Mouse (Mus musculus): ENCODE results near the gene Phyh. TPM values are rescaled to one million over a fixed set of nuclear protein-coding genes. Genes with fewer than 3 reads are reported as not detected.

Phyh gene
- 100 to 1,000 TPM in 3 of 4 experiments, 10 to 100 TPM in 1; 98.6 to 130 (median 108) TPM for total RNA-seq (2022)

- DNase-seq (ENCODE audit: low spot score in 2 of 2), result peak; percentile 69 to 82
Measured at GRCm38 (mm10) chr2:4918860-4919739, at the start of gene Phyh. Phyh (plus strand) TSS chr2:4919019.

- DNase-seq (ENCODE audit: low spot score in 2 of 2), result no peak
Measured at GRCm38 (mm10) chr2:4872740-4873139, 46.1 kb upstream of the Phyh start.

- DNase-seq (ENCODE audit: low spot score in 2 of 2), result no peak
Measured at GRCm38 (mm10) chr2:4873331-4873730, 45.5 kb upstream of the Phyh start.

GRCm38 (mm10) chr2:4875090-4875489 lies 43.7 kb upstream of the Phyh start:
- DNase-seq (ENCODE audit: low spot score in 2 of 2), result no peak

GRCm38 (mm10) chr2:4876131-4876530 lies 42.7 kb upstream of the Phyh start:
- DNase-seq (ENCODE audit: low spot score in 2 of 2), result no peak

- DNase-seq (ENCODE audit: low spot score in 2 of 2), result peak; percentile 26 to 30
Measured at GRCm38 (mm10) chr2:4880737-4881349, 38.0 kb upstream of the Phyh start.

GRCm38 (mm10) chr2:4881350-4882248 lies 37.2 kb upstream of the Phyh start, which contains the start of gene Sephs1:
Sephs1 (plus strand) TSS chr2:4881564.
- DNase-seq (ENCODE audit: low spot score in 2 of 2), result peak; percentile 68 to 79

GRCm38 (mm10) chr2:4882249-4882791 lies 36.5 kb upstream of the Phyh start:
- DNase-seq (ENCODE audit: low spot score in 2 of 2), result peak; percentile 58 to 61

- no peak for DNase-seq (ENCODE audit: low spot score in 2 of 2)
Measured at GRCm38 (mm10) chr2:4883009-4883704, 35.7 kb upstream of the Phyh start.

- no peak for DNase-seq (ENCODE audit: low spot score in 2 of 2)
Measured at GRCm38 (mm10) chr2:4886896-4887295, 31.9 kb upstream of the Phyh start.

GRCm38 (mm10) chr2:4895598-4895997 lies 23.2 kb upstream of the Phyh start:
- no peak for DNase-seq (ENCODE audit: low spot score in 2 of 2)

GRCm38 (mm10) chr2:4896970-4897369 lies 21.8 kb upstream of the Phyh start:
- no peak for DNase-seq (ENCODE audit: low spot score in 2 of 2)

GRCm38 (mm10) chr2:4900624-4901023 lies 18.2 kb upstream of the Phyh start:
- DNase-seq (ENCODE audit: low spot score in 2 of 2), result no peak

GRCm38 (mm10) chr2:4902346-4902745 lies 16.5 kb upstream of the Phyh start:
- no peak for DNase-seq (ENCODE audit: low spot score in 2 of 2)

- DNase-seq (ENCODE audit: low spot score in 2 of 2), result no peak
Measured at GRCm38 (mm10) chr2:4907120-4907519, 11.7 kb upstream of the Phyh start.

- DNase-seq (ENCODE audit: low spot score in 2 of 2), result no peak
Measured at GRCm38 (mm10) chr2:4907916-4908315, 10.9 kb upstream of the Phyh start.

GRCm38 (mm10) chr2:4908771-4909315 lies 10.0 kb upstream of the Phyh start:
- no peak for DNase-seq (ENCODE audit: low spot score in 2 of 2)

- no peak for DNase-seq (ENCODE audit: low spot score in 2 of 2)
Measured at GRCm38 (mm10) chr2:4909909-4910308, 8.9 kb upstream of the Phyh start.

GRCm38 (mm10) chr2:4910521-4910920 lies 8.3 kb upstream of the Phyh start:
- no peak for DNase-seq (ENCODE audit: low spot score in 2 of 2)

- no peak for DNase-seq (ENCODE audit: low spot score in 2 of 2)
Measured at GRCm38 (mm10) chr2:4913949-4914348, 4.9 kb upstream of the Phyh start.

Data from left cerebral cortex, adult 8-10 months (tissue).